Mouse (Mus musculus) adrenal gland, adult 8-10 months (tissue): ENCODE results near the gene Gstm7. TPM values are rescaled to one million over a fixed set of nuclear protein-coding genes. Genes with fewer than 3 reads are reported as not detected.

Experiments
- total RNA-seq, 4 experiments: library from RNA; stranded (reverse); gene quantifications; 2 replicates each; pipeline ENCODE4 v1.2.4; 2022

Gstm7 gene
- total RNA-seq, 4 experiments from 2014 or later, result 135 to 182 (median 168) TPM

Other genes starting within 250 kb of the Gstm7 start
- 100 to 1,000 TPM; 213 to 241 (median 234) TPM for gene Ahcyl1, start 235.3 kb downstream of the Gstm7 start, total RNA-seq
- 10 to 100 TPM; 14.8 to 29.7 (median 23.0) TPM for gene Csf1, start 171.3 kb downstream of the Gstm7 start, total RNA-seq
- not detected for gene Eps8l3, start 54.6 kb downstream of the Gstm7 start, total RNA-seq
- gene Gstm5, start 36.0 kb downstream of the Gstm7 start, total RNA-seq, result 10 to 100 TPM; 28.1 to 51.7 (median 37.1) TPM
- 10 to 100 TPM in 1 of 4 experiments, 1 to 10 TPM in 3; 5.9 to 10.0 (median 6.9) TPM for gene Gstm6, start 11.9 kb upstream of the Gstm7 start, total RNA-seq
- under 1 TPM in 2 of 4 experiments, not detected in 2; 0.20 to 0.30 TPM for gene Gstm3, start 37.5 kb upstream of the Gstm7 start, total RNA-seq
- gene Gstm2, start 54.6 kb upstream of the Gstm7 start, total RNA-seq, result 100 to 1,000 TPM; 164 to 337 (median 241) TPM
- gene Gstm1, start 86.2 kb upstream of the Gstm7 start, total RNA-seq, result 100 to 1,000 TPM; 335 to 553 (median 456) TPM
- 10 to 100 TPM; 15.3 to 20.7 (median 19.6) TPM for gene Gstm4, start 113.1 kb upstream of the Gstm7 start, total RNA-seq
- 100 to 1,000 TPM; 152 to 212 (median 184) TPM for gene Ampd2, start 154.8 kb upstream of the Gstm7 start, total RNA-seq
- 10 to 100 TPM; 14.7 to 22.5 (median 17.6) TPM for gene Gnat2, start 161.0 kb upstream of the Gstm7 start, total RNA-seq
- 100 to 1,000 TPM; 137 to 154 (median 149) TPM for gene Gnai3, start 214.3 kb upstream of the Gstm7 start, total RNA-seq
- 1 to 10 TPM in 1 of 4 experiments, under 1 TPM in 3; 0.31 to 1.1 (median 0.71) TPM for gene Gpr61, start 223.1 kb upstream of the Gstm7 start, total RNA-seq